In genomic region chr3:154597561-154597960, GRCm38 (mm10) we compare ENCODE assay signal across 8 mouse cellular contexts. TPM values are rescaled to one million over a fixed set of nuclear protein-coding genes. Genes with fewer than 3 reads are reported as not detected.
DNase-seq lines count a peak whose midpoint lies in the region; ATAC-seq lines count a peak whose summit lies in the region.

No protein-coding gene starts in this region.

- no peaks in the 10 kb centered on the region for H3K27me3 ChIP-seq in forebrain, embryonic 11.5 days (ENCODE audit: control insufficient read depth, insufficient read depth, low read length)
- H3K27me3 ChIP-seq in neural tube, embryonic 11.5 days (ENCODE audit: control insufficient read depth, insufficient read depth, low read length) = no peaks in the 10 kb centered on the region

- peak overlapping the region; percentile 71 for H3K9ac ChIP-seq in forebrain, embryonic 11.5 days (ENCODE audit: low read length)
- peak overlapping the region; percentile 93 for H3K9ac ChIP-seq in neural tube, embryonic 11.5 days (ENCODE audit: low read length)

- no peak overlapping the region for H3K27ac ChIP-seq in forebrain, embryonic 11.5 days (ENCODE audit: low read depth, low read length)
- H3K27ac ChIP-seq in neural tube, embryonic 11.5 days (ENCODE audit: low read depth, low read length) = no peak overlapping the region

- DNase-seq in cerebellum, adult 11 months = peak; percentile 8
- DNase-seq in cerebellum, postnatal 4 days (ENCODE audit: low spot score in 2 of 2) = no peak
- peak; percentile 24 for DNase-seq in 416B (ENCODE audit: low read depth)
- peak; percentile 49 for DNase-seq in forebrain, embryonic 11.5 days (ENCODE audit: low spot score)
- DNase-seq in kidney, postnatal 25 days = peak; percentile 69 to 84
- DNase-seq in neural tube, embryonic 11.5 days (ENCODE audit: low spot score) = no peak
- DNase-seq in right cerebral cortex, postnatal 10 days (ENCODE audit: low spot score in 2 of 2) = no peak
- DNase-seq in urinary bladder, postnatal 10 days (ENCODE audit: low spot score) = no peak

- peaks cover 2% of the 10 kb centered on the region; the same call in 1 of the 2 replicates for H3K36me3 ChIP-seq in forebrain, embryonic 11.5 days (ENCODE audit: control insufficient read depth, insufficient read depth, low read length)
- H3K36me3 ChIP-seq in neural tube, embryonic 11.5 days (ENCODE audit: control insufficient read depth, insufficient read depth, low read length) = peaks cover 8% of the 10 kb centered on the region

- ATAC-seq in forebrain, embryonic 11.5 days (replicated peaks; ENCODE audit: low FRiP score) = no peak
- no peak for ATAC-seq in neural tube, embryonic 11.5 days (ENCODE audit: insufficient read depth, low FRiP score, low TSS enrichment)

- 43% methylated on average over 7 of the region's 7 CpGs for WGBS in forebrain, embryonic 11.5 days
- WGBS in neural tube, embryonic 11.5 days = 37% methylated on average over 7 of the region's 7 CpGs

- H3K4me1 ChIP-seq in forebrain, embryonic 11.5 days (replicated peaks; ENCODE audit: control insufficient read depth, insufficient read depth, low read length) = no peaks in the 10 kb centered on the region
- H3K4me1 ChIP-seq in neural tube, embryonic 11.5 days (ENCODE audit: control insufficient read depth, insufficient read depth, low read length) = peaks cover 4% of the 10 kb centered on the region; the same call in 1 of the 2 replicates

- H3K9me3 ChIP-seq in forebrain, embryonic 11.5 days (ENCODE audit: control insufficient read depth, low read length) = no peaks in the 10 kb centered on the region
- no peaks in the 10 kb centered on the region for H3K9me3 ChIP-seq in neural tube, embryonic 11.5 days (ENCODE audit: control insufficient read depth, low read length)

- peak overlapping the region; percentile 74 for H3K4me2 ChIP-seq in forebrain, embryonic 11.5 days (ENCODE audit: low read depth, low read length, severe bottlenecking)
- peak overlapping the region; percentile 69 for H3K4me2 ChIP-seq in neural tube, embryonic 11.5 days (ENCODE audit: low read depth)

- H3K4me3 ChIP-seq in forebrain, embryonic 11.5 days (ENCODE audit: low read depth, low read length) = peak overlapping the region; percentile 89
- H3K4me3 ChIP-seq in neural tube, embryonic 11.5 days (ENCODE audit: low read depth, low read length) = peak overlapping the region; percentile 89

RNA-seq across cellular contexts. Expression of gene Tyw3, which starts 0.7 kb away (rescaled TPM):
- polyA plus RNA-seq in forebrain, embryonic 11.5 days (2014; fragmentation: Nextera tagmentation; extraction: Ambion mirVana) = 20.5 and 21.5 TPM in 2 replicates
- 19.0 and 24.4 TPM in 2 replicates for polyA plus RNA-seq in neural tube, embryonic 11.5 days (2014; fragmentation: Nextera tagmentation; extraction: Ambion mirVana)

RNA-seq across cellular contexts. Expression of gene Cryz, which starts 1.1 kb away (rescaled TPM):
- polyA plus RNA-seq in forebrain, embryonic 11.5 days (2014; fragmentation: Nextera tagmentation; extraction: Ambion mirVana) = 20.5 and 20.6 TPM in 2 replicates
- polyA plus RNA-seq in neural tube, embryonic 11.5 days (2014; fragmentation: Nextera tagmentation; extraction: Ambion mirVana) = 17.6 and 18.2 TPM in 2 replicates

Comparison
In these comparisons a context has a peak if more than half of its experiments do, and no peak if none do; other contexts are left out.
1. DNase-seq: peak in cerebellum, adult 11 months (single experiment), 416B (single experiment), forebrain, embryonic 11.5 days (single experiment) and kidney, postnatal 25 days (2 of 2); none in cerebellum, postnatal 4 days (0 of 2), neural tube, embryonic 11.5 days (single experiment), right cerebral cortex, postnatal 10 days (0 of 2) and urinary bladder, postnatal 10 days (single experiment).